Mouse (Mus musculus) thymus, postnatal 0 days (tissue): ENCODE measurements around the gene Nek3. TPM values are rescaled to one million over a fixed set of nuclear protein-coding genes. Genes with fewer than 3 reads are reported as not detected.

Experiments
- DNase-seq: peaks from one replicate; pipeline ENCODE4 v3.0.0-alpha.2; 2015; ENCODE audit warnings: low spot score
- polyA plus RNA-seq: library from polyadenylated mRNA; unstranded; fragments of >200 nt; fragmentation: Nextera tagmentation; extraction: Ambion mirVana; gene quantifications from 2 replicates; pipeline ENCODE4 v1.2.1, GENCODE M21; 2015

Gene Nek3
- 4.5 and 4.7 TPM in 2 replicates for polyA plus RNA-seq

- DNase-seq, result peak; percentile 96
Measured at GRCm38 (mm10) chr8:22166080-22166603, at the start of gene Nek3. Nek3 (minus strand) TSS chr8:22166435.

GRCm38 (mm10) chr8:22214826-22215225 lies 48.6 kb upstream of the Nek3 start:
- DNase-seq, result no peak

DNA sequence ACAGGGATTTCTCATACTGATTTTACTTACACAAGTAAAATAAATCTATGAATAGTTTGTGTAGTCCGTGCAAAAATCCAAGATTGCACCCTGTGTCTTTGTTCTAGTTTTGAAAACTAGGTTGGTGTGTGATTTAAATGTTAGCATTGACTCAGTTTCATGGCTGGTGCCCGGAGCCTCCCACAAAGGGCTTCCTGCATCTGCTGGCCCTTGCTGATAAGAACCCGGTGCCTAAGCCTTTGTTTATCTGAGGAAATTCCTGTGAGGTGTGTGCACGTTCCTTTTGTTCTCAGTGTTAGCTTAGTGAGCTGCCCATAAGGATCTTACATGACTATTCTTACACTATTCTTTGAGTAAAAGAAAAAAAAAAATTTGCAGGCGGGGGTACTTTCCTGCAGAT lies 42.8 kb upstream of the Nek3 start:
- DNase-seq, result no peak

DNA sequence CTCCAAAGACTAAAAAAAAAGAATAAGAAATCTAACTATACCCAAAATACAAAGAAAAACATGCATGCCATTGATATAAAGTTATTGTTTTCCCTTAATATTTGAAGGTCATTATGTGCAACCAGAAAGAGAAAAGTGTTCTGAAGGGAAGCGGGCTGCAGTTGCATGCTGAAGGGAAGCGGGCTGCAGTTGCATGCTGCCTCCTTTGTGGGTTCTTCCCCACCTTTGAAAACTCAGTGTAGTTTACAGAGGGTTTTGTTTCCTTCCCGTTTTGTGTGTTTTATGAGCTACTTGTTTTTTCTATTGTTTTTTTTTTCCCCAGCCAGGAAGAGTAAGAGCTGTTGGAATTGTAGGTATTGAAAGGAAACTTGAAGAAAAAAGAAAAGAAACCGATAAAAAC lies 41.3 kb upstream of the Nek3 start:
- no peak for DNase-seq

- no peak for DNase-seq
Measured at GRCm38 (mm10) chr8:22199481-22199880, 33.2 kb upstream of the Nek3 start.

- no peak for DNase-seq
Measured at GRCm38 (mm10) chr8:22197914-22198313, 31.7 kb upstream of the Nek3 start.

- peak; percentile 64 for DNase-seq
Measured at GRCm38 (mm10) chr8:22193432-22194010, 27.3 kb upstream of the Nek3 start.

DNA sequence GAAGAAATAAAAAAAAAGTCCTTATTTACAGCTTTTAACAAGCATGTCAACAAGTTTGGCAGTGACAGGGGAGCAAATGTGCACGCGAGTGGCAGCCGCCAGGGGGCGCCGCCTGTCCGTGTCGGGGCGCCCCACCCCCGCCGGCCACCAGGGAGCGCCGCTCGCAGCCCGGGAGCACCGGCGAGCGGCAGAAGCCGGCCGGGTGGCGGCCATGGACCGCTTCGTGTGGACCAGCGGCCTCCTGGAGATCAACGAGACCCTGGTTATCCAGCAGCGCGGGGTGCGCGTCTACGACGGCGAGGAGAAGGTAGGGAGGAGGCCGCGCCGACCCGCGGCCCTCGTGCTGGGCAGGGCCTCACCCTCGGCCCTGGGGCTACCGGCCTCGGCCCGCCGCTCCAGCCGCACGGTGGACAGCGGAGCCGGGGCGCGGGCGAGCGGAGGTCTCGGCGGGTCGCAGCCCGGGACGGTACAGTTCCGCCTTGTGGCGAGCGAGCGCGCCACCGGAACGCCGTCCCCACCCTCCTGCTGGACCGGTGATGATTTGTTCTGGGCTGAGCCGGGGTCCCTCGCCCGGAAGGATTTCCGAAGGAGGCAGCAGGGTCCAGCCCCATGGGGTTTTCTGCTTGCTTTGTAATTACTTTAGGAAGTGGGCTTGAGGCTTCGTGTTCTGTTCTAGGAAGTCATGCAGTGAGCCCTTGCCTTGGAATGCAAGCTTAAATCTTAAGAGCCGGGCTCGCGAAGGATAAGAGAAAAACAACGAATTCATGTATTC lies 26.6 kb upstream of the Nek3 start, which contains the start of gene Vps36:
TSS of gene Vps36 (plus strand) at position 150 of the 772 bp plus-strand sequence.
- DNase-seq, result peak; percentile 85

- peak; percentile 87 for DNase-seq
Measured at GRCm38 (mm10) chr8:22185431-22186397, 19.5 kb upstream of the Nek3 start, which contains the start of gene Ckap2. Ckap2 (minus strand) TSS chr8:22185819.

DNA sequence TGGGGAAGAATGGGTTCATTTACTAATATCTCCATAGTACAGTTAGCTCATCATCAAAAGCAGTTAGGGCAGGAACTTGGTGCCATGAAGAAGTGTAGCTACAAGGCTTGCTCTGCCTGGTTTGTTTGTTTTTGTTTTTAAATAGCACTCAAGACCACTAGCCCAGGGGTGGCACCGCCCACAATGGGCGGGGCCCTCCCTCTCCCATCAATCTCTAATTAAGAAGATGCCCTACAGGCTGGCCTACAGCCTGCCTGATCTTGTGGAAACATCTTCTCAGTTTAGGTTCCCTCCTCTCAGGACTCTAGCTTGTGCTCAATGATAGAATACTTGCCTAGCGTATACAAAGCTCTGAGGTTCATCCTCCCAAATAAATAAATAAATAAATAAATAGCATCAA lies 18.6 kb upstream of the Nek3 start:
- DNase-seq, result peak; percentile 5

GRCm38 (mm10) chr8:22175966-22176365 lies 9.7 kb upstream of the Nek3 start:
- no peak for DNase-seq

DNA sequence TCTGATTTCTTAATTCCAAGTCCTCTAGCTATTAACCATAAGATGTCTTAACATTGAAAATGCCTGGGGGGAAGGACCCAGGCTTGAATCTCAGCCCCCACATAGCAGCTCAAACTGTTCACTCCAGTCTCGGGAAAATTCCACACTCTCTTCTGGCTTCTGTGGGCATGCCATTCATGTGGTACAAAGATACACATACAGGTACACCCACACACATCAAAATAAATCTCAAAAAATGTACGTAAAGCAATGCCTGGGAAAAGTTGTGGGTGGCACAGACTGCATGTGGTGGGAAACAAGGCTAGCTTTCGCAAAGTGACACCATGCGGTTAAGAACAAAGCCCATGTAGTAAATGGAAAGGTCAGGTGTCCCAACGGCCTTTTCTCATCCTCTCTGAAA lies 2.9 kb upstream of the Nek3 start:
- DNase-seq, result no peak

GRCm38 (mm10) chr8:22165251-22166079 lies 770 bp downstream of the Nek3 start:
- no peak for DNase-seq

DNA sequence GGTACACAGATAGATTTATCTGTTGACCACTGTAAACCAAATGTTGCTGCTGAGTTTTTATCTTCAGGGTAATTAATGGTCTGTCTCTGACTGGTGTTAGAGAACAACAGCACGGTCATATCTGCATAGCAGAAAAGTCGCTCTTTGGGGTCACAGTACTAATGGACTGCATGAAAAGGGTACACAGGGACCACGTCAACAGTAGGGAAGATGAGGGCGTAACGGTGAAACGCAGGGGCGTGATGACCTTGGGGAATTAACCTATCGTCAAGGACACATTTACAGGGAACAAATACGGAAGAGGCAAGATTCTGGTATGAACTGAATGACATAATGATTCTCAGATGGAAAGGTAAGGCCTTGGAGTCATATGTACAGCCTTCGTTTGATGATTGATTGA lies 1.8 kb downstream of the Nek3 start:
- DNase-seq, result no peak

- DNase-seq, result no peak
Measured at GRCm38 (mm10) chr8:22162206-22162605, 4.0 kb downstream of the Nek3 start.

DNA sequence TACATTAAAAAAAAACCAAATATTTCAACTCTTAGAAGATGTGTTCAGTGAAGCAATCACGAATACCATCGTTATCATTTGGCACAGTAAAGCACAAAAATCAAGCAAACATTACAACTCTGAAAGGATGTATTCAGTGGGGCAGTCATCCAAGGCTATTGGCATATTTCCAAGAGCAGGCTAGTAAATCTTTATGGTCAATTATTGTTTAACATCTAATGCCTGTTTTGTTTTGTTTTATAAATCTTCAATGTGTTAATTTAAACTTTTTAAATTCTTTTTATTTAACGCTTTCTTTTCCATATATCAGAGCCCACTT lies 15.9 kb downstream of the Nek3 start:
- DNase-seq, result no peak

DNA sequence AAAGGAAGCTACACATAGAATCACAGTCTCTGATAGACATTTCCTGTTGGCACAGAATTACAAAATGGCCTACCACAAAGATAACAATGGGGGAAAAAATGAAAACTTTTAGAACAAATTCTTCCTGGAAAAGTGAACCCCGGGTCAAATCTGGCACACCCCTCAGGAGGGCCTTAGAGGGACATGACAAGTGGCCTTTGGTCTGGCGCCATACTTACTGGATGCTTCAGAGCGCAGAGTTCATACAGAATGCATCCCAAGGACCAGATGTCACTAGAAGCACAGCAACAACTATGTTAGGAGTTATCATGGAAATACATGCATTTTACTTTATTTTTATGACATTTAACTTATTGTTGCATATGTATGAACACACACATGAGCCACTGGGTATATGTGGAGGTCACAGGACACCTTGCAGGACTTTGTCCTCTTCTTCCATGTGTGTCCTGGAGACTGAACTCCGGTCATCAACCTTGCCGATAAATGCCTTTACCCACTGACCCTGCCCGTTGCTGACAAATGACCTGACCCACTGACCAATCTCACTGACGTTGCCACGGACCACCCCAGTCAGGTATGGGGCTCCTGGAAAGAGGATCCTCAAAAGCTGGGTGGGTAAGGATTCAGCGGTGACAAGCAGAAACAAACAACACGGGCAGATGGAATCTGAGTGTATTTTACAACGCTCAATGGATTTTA lies 16.4 kb downstream of the Nek3 start:
- no peak for DNase-seq

GRCm38 (mm10) chr8:22148367-22148740 lies 17.9 kb downstream of the Nek3 start:
- no peak for DNase-seq

- DNase-seq, result no peak
Measured at GRCm38 (mm10) chr8:22147706-22148366, 18.4 kb downstream of the Nek3 start.

DNA sequence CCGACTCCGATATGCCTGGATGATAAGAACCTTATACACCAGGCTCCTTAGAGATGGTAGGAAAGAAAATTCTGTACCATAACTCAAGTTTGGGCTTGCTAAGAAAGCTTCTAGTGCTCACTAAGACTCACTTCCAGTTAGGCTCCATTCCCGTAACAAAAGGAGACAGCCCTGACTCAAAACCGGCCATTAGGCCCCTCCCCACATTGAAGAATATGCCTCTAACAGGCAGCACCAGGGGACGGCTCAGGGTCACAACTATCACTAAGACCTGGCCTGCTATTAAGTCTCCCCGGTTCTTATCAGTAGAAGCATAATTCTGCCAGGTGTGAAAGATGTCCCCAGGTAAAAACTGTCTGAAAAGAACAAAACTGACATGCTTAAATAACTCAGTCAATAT lies 20.4 kb downstream of the Nek3 start:
- no peak for DNase-seq
